Mouse (Mus musculus): ENCODE data around the gene Lrrc3c.

Gene Lrrc3c

DNA sequence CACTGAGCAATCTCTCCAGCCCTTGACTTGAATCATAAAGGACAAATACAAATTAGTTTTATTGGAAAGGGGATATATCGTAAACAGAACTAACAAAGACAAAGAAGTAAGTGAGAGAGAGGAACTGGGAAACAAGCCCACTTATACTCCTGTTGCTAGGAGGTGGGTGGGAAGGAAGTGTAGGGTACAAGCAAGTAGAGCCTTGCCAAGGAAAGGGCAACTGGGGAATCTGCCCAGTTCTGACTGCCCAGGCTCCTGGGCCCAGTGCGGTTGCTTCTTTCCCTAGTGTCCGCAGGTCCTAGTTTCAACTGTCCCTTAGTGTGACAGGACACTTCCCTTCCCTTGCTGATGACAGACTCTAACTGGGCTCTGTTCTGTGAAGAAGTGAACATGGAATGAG is 30.6 kb downstream of the Lrrc3c start:
- DNase-seq (ENCODE audit: low spot score in 2 of 2): no peak

DNA sequence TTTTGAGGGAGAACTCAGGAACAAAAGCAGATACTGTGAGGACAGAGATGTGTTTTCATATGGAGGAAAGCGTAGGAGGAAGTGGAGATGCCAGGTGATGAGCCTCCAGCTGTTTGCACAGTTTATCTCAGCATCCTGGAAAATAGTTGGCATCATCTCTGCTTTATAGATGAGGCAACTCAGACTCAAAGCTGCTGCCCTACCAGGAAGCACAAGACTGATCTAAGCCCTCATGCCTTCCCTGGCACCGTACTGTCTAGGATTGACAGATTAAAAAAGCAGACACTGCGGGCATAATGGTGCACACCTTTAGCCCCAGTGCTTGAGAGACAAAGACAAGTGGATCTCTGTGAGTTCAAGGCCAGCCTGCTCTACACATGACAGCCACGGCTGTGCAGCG is 32.6 kb downstream of the Lrrc3c start:
- DNase-seq (ENCODE audit: low spot score in 2 of 2): no peak

DNA sequence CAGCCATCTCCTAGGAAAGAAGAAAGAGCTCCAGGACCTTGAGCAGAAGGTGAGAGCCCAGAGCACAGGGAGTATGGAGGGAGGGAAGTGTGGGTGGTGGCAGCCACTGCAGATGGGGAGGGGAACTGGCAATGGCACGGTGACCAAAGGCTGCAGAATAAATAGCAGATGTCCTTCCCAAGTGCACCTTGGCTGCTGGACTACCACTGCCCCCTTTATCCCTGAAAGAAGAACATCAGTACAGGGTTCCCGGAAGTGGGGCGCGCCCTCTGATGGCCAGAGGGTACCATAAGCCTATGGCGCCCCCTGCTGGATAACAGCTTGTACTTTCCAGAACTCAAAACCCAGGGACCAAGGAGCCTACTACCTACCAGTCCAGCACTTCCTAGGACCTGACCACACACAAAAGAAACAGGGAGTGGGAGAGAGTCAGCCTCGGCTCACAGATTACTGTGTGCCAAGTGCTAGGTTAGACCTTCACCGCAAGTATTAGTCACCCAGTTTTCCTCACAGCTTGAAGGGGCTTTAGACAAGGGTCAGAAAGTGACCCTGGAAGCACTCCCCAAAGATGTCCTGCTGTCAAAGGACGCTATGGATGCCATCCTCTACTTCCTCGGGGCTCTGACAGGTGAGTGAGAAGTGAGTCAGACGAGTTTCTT is 37.4 kb downstream of the Lrrc3c start:
- peak in 1 of 2 experiments; percentile 58 for DNase-seq (ENCODE audit: low spot score in 2 of 2)

DNA sequence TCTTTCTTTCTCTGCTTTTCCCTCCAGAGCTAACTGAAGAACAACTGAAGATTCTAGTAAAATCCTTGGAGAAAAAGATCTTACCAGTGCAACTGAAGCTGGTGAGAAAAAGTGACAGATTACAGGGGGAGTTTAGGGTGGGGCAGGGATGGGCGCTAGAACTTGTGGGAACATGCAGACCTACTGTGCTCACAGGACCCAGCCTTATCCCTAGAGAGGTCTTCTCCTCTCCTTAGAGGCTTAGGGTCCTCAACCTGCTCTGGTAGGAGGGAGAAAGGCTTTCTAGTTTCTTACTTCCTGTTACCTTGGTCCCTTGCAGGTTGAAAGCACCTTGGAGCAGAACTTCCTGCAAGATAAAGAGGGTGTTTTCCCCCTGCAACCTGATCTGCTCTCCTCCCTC is 39.4 kb downstream of the Lrrc3c start:
- no peak for DNase-seq (ENCODE audit: low spot score in 2 of 2)

DNA sequence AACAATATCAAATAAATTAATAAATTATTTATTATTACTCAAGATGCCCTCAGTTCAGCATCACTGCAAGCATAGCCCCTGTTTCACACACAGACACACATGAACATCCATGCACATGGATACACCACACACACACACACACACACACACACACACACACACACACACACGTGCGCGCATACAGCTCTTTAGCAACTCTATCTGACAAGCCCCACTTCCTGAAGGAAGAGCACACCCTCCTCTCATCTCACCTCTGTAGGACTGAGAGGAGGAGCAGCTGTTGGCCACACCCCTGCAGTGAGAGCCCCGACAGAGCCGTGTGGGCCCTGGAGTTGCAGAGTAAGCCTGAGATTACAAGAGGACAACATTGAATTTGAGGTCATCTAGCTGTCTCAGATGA is 42.0 kb downstream of the Lrrc3c start:
- no peak for DNase-seq (ENCODE audit: low spot score in 2 of 2)

DNA sequence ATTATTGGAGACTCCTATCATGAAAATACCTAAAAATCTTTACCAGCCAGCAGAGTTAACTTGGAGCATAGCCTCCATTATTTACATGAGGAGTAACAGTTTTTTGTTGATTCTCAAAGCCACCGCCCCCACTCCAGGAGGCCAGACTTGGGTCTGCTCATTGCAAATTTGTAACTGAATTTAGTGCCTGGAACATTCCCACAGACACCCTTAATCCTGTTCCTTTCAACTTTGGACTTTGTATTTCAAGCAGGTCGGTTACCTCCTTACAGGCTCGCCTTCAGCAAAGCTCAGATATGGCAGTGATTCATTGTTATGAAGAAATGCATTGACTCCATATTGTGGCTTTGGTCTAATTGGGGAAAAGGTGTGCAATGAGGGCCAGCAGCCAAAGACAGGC is 46.7 kb downstream of the Lrrc3c start:
- DNase-seq (ENCODE audit: low spot score in 2 of 2): no peak

DNA sequence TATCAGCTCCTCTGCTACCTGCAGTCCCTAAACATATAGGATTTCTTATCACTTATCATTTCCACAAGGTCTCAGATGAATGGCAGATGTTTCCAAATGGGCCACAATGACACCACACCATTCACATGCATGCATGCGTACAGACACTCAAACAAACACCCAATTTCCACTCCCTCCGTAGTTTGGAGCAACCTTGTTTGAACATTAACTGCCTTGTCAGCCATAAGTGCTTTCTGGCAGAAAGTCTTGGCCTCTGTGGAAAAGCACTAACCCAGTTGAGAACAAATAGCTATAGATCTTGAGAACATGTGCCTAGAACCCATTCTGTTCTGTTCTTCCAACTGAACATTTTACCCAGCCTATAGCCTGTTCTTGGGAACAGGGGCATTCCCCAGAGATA is 47.9 kb downstream of the Lrrc3c start:
- no peak for DNase-seq (ENCODE audit: low spot score in 2 of 2)

DNA sequence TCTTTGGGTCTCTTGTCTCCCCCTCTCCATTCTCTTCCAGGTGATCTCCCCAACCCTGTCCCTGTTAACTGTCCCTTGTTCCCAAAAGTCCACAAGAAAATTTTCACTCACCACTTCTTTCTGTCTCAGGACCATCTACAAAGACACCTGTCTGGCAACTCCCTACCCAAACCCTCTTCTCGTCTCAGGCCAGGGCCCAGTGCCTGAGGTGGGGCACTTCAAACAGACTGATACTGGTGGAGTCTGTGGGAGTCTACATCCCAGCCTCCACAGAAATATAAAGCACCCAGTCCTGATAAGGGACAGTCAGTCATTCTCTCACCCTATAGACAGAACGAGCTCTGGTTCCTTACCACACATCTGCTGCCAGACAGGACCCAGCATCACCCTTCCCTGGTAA is 48.4 kb downstream of the Lrrc3c start, which contains the start of gene Gsdma2:
TSS of gene Gsdma2 (plus strand) at position 301 of the 400 bp plus-strand sequence.
- DNase-seq (ENCODE audit: low spot score in 2 of 2): no peak
